Mouse (Mus musculus): ENCODE measurements around the gene Cib3.

The Cib3 gene

DNA sequence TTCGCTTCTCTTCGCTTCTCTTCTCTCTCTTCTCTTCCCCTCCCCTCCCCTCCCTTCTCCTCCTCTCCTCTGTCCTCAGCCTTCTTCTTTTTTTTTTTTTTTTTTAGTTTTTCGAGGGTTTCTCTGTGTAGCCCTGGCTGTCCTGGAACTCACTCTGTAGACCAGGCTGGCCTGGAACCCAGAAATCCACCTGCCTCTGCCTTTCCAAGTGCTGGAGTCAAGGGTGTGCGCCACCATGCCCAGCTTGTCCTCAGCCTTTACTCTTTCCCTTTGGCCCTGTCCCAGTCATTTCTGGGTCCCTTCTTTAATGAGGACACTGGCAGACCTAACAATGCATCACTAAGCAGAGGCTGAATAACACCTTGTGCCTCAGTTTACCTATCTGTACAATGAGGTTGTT lies 899 bp upstream of the Cib3 start, which contains the start of gene Gm11034:
Gene Gm11034 (minus strand): TSS at position 101 of the 400 bp plus-strand sequence.
- in situ Hi-C loops (cut with MboI, MseI): no loop called here

DNA sequence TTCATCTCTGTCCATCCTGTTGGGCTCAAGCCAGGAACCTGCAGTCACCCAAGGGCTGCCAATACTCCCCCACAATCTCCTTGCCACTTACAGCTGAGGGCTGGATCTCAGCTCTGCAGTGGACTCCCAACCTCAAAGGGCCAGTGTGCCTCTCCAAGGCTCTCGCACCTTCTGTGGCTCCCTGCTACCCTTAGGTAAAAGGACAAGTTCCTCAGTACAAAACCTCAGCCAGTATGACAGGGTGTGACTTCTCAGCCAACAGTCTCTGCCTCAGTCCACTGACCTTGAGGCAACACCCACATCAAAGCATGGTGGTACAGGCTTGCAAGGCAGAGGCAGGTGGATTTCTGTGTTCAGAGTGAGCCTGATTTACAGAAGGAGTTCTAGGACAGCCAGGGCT lies 791 bp downstream of the Cib3 start:
- in situ Hi-C loops (cut with MboI, MseI): no loop called here

DNA sequence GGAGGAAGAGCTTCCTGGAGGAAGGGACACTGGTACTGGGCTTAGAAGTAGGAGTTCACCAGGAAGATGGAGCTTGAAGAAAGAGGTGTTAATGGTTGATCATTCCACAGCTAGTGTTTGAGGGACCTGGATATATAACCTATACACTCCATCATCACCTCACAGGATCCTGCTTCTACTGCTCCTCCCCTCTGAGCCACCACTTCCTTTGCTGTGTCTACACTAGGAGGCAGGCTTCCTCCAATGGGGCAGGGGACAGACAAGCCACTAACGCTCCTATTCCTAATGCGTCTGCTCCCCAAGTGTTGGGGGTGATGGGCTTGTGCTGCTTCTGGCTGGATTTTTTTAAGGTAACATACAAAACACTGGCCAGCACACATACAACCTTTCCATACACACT lies 1.9 kb downstream of the Cib3 start:
- in situ Hi-C loops (cut with MboI, MseI): no loop called here

- in situ Hi-C loops (cut with MboI, MseI): no loop called here
Observed at GRCm38 (mm10) chr8:72210222-72210621, 2.4 kb downstream of the Cib3 start.

DNA sequence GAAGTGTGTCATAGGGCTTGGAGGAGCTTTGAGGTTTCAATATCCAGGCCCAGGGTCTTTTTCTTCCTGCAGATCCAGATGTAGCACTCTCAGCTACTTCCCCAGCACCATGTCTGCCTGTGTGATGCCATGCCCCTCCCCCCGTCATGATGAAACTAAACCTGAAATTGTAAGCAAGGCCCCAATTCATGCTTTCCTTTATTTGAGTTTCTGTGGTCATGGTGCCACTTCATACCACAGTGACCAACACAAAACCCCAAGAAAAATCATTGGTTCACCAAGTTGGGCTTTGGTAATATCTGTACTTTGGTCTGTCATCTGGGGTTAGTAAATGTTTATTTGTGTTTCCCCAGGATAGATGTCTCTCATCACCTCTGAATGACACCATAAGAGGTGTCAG lies 4.1 kb downstream of the Cib3 start:
- in situ Hi-C loops (cut with MboI, MseI): no loop called here

GRCm38 (mm10) chr8:72197997-72198396 lies 14.6 kb downstream of the Cib3 start:
- in situ Hi-C loops (cut with MboI, MseI): loop anchor here in 1 of 2 experiments (10.0 kb wide), 1 partner anchor 447 kb away; the partner anchor contains the start of gene Nwd1

DNA sequence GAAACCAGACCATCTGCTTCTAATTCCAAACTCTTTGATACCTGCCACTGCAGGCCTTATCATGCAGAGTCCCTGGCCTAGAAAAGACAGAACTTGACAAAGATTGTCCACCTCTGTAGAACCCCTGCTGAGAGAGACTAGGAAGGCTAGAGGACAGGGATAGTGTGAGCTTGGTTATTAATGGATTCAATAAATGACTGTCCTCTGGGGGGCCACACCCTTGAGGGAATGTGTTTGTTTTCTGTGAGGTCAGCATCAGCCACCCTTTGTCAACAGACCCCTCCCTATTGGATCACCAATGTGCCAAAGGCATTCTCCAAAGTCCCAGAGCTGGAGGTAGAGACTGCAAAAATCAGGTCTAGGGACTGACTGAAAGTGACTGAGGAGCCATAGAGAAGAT lies 20.6 kb downstream of the Cib3 start:
- in situ Hi-C loops (cut with MboI, MseI): loop anchor here in 1 of 2 experiments (10.0 kb wide), 1 partner anchor 453 kb away; the partner anchor contains the start of gene Nwd1

- in situ Hi-C loops (cut with MboI, MseI): loop anchor here in 1 of 2 experiments (10.0 kb wide), 1 partner anchor 455 kb away; the partner anchor contains the start of gene Nwd1
Observed at GRCm38 (mm10) chr8:72190215-72190539, 22.5 kb downstream of the Cib3 start.

GRCm38 (mm10) chr8:72189417-72190214 lies 23.0 kb downstream of the Cib3 start, which contains the start of gene Hsh2d:
TSS of gene Hsh2d (plus strand) at chr8:72189638.
- in situ Hi-C loops (cut with MboI, MseI): loop anchor here in 1 of 2 experiments (10.0 kb wide), 1 partner anchor 455 kb away; the partner anchor contains the start of gene Nwd1

GRCm38 (mm10) chr8:72187793-72188331 lies 24.8 kb downstream of the Cib3 start:
- in situ Hi-C loops (cut with MboI, MseI): no loop called here

- in situ Hi-C loops (cut with MboI, MseI): no loop called here
Observed at GRCm38 (mm10) chr8:72183554-72184202, 29.0 kb downstream of the Cib3 start.

DNA sequence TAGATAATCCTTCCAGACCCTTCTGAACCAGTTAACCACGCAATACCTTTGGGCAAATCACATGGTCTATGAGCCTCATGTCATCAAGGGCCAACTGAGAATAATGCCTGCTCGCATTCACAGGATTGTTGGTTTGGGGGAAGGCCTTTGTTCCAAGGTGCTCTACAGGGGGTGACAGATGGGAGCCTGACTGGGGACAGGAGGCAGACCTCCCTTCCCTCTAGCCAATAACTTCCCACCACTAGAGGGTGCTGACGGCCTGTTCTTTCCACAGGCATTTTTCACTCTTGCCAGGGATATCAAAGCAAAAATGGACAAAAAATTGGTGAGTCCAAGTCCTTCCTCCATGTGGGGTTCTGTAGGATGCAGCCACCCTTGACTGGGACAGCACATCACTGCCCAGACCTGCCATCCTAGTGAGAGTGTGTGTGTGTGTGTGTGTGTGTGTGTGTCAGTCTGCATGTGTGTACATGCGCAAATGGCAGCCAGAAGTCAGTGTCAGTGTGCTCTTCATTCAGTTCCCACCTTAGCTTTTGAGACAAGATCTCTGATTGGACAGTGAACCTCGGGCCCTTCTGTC lies 35.2 kb downstream of the Cib3 start:
- in situ Hi-C loops (cut with MboI, MseI): loop anchor here (5.0 kb wide), 3 partner anchors 65 to 190 kb away; partner anchors contain the start of gene Ap1m1 (in 1 of the 2)

DNA sequence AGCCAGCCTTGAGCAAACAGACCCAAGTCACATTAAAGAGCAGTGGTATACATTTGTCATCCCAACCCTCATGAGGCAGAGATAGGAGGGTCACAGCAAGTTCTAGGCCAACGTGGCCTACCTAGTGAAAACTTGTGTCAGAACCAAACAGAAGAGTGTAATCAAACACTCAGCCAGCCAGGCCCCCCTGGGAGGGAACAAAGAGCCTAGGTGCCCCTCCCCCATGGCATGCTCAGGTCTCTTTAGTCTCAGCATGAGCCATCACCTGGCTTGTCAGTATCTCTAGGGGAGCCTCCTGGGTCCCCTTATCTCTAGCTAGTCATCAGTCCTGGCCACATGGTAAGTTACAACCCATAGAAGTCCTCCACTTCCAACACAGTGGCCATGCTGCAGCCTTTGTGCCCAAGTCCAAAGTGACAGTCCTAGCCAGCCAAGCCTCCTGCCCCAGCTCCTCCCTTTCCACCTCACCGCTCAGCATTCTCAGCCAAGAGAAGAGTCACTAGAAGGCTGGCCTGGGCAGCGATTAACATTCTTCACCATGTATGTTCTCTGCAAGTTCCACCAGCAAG lies 42.9 kb downstream of the Cib3 start:
- in situ Hi-C loops (cut with MboI, MseI): no loop called here

- in situ Hi-C loops (cut with MboI, MseI): no loop called here
Observed at GRCm38 (mm10) chr8:72169098-72169668, 43.5 kb downstream of the Cib3 start.

DNA sequence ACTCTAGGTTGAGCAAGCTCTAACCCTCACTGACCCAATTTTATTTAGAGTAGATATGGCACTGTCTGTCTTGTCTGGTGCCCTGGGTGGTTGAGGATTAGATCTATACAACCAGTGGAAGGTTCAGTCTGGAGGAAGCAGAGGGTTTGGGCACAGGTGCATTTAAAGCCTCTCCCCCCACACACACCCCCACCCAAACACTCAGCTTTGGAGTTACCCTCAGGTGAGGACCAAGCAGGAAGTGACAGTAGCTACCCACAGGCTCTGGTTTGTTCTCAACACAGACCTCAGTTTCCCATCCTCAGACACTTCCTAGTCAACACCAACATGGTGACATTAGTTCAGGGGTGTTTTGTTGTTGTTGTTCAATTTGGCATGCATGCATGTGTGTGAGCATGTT lies 49.8 kb downstream of the Cib3 start:
- in situ Hi-C loops (cut with MboI, MseI): loop anchor here in 1 of 2 experiments (5.0 kb wide), 1 partner anchor 54 kb away; the partner anchor contains the start of gene Fam32a

DNA sequence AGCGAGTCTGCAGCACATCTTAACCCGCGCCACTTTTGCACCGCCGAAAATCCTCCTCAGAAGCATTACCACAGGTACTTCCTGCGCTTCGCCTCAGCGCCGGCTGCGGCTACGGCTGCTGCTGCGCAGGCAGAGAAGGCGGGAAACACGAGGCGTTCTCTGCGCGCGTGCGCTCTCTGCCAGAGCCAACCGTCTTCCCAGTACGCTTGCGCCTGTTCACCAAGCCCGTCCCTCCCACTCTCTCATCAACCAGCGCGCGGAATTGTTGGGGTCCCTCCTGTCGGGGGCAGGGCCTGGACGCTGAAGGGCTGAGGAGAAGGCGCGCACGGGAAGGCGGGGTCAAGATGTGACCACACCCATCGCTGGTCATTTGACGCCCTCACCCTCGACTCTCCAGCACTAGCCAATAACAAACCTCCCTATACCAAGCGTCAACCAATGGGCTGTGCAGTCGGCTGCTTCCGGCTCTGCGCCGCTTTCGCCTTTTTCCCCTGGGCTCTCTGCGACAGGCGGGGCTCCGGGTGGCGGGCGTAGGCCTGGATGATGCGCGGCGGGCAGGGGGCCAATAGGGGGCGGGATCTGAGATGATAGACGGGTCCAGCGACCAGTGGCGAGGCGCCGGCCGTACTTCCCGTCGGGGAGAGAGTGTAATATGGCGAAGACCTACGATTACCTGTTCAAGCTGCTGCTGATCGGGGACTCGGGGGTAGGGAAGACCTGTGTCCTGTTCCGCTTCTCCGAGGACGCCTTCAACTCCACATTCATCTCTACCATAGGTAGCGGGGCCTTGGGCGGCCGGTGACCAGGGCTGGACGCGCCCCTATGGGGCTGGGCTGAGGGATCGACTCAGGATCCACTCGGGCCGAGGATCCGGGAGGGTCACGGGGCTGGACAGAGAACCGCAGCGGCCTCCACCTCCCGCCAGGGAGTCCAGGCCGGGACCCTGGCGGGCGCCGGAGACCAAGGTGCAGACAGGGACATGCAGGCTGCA lies 51.6 kb downstream of the Cib3 start, which contains the start of gene Rab8a:
Gene Rab8a (plus strand): TSS at position 494 of the 991 bp plus-strand sequence.
- in situ Hi-C loops (cut with MboI, MseI): loop anchor here in 1 of 2 experiments (5.0 kb wide), 1 partner anchor 56 kb away; the partner anchor contains the start of gene Fam32a

DNA sequence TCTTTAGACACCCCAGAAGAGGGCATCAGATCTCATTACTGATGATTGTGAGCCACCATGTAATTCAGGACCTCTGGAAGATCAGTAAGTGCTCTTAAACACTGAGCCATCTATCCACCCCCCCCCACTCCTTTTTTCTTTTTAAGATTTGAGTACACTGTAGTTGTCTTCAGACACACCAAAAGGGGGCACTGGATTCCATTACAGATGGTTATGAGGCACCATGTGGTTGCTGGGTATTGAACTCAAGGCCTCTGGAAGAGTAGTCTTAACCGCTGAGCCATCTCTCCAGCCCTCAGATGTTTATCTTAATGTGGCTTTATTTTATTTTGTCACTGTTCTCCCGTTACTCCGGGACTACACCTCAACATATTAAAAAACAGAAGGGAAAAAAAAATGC lies 52.6 kb downstream of the Cib3 start:
- in situ Hi-C loops (cut with MboI, MseI): loop anchor here in 1 of 2 experiments (5.0 kb wide), 1 partner anchor 57 kb away; the partner anchor contains the start of gene Fam32a

GRCm38 (mm10) chr8:72158726-72159125 lies 53.9 kb downstream of the Cib3 start:
- in situ Hi-C loops (cut with MboI, MseI): no loop called here

GRCm38 (mm10) chr8:72158096-72158495 lies 54.5 kb downstream of the Cib3 start:
- in situ Hi-C loops (cut with MboI, MseI): no loop called here
